Mouse (Mus musculus) stomach, postnatal 0 days (tissue): ENCODE measurements around the gene Lhfpl5. TPM values are rescaled to one million over a fixed set of nuclear protein-coding genes. Genes with fewer than 3 reads are reported as not detected.
A peak's percentile ranks its signal among the peaks of the same experiment; 100 is the strongest.

ENCODE experiments used
- ATAC-seq: fragments of 200-750 bp; cut with Nextera tagmentation; 2 replicates; pipeline ENCODE4 v1.8.0; 2017; ENCODE audit not compliant: low FRiP score, low TSS enrichment
- DNase-seq: peaks from one replicate; pipeline ENCODE4 v3.0.0-alpha.2; 2016; ENCODE audit warnings: low spot score
- H3K27ac ChIP-seq: fragments of 300-500 bp; sonication (generic); replicated peaks from 2 replicates; pipeline ENCODE4 v1.5.1; 2014; ENCODE audit warnings: mild to moderate bottlenecking, control low read depth
- H3K27me3 ChIP-seq: fragments of 300-500 bp; sonication (generic); 2 replicates; pipeline ENCODE4 v1.6.1; 2014; ENCODE audit warnings: low read length; ENCODE audit not compliant: control insufficient read depth, insufficient read depth
- H3K36me3 ChIP-seq: fragments of 300-500 bp; sonication (generic); 2 replicates; pipeline ENCODE4 v1.6.1; 2014; ENCODE audit warnings: low read length, mixed read lengths; ENCODE audit not compliant: control insufficient read depth, insufficient read depth
- H3K4me1 ChIP-seq: fragments of 300-500 bp; sonication (generic); replicated peaks from 2 replicates; pipeline ENCODE4 v1.6.1; 2014; ENCODE audit warnings: antibody characterized with exemption; ENCODE audit not compliant: control insufficient read depth, insufficient read depth
- H3K4me2 ChIP-seq: fragments of 300-500 bp; sonication (generic); replicated peaks from 2 replicates; pipeline ENCODE4 v1.6.1; 2014; ENCODE audit warnings: low read depth, mild to moderate bottlenecking, control low read depth, moderate library complexity
- H3K4me3 ChIP-seq: fragments of 300-500 bp; sonication (generic); 2 replicates; pipeline ENCODE4 v1.5.1; 2014; ENCODE audit warnings: low read depth, low read length, control low read depth
- H3K9ac ChIP-seq: fragments of 300-500 bp; sonication (generic); 2 replicates; pipeline ENCODE4 v1.6.1; 2014; ENCODE audit warnings: mild to moderate bottlenecking, low read length, control low read depth, mixed read lengths
- H3K9me3 ChIP-seq: fragments of 300-500 bp; sonication (generic); 2 replicates; pipeline ENCODE4 v1.6.1; 2016; ENCODE audit warnings: low read length; ENCODE audit not compliant: control insufficient read depth
- CTCF ChIP-seq: IDR thresholded peaks from 2 replicates; pipeline ENCODE4 v1.5.1; 2016; ENCODE audit warnings: antibody characterized with exemption, low read depth, mild to moderate bottlenecking, moderate library complexity
- EP300 ChIP-seq: optimal IDR thresholded peaks from 2 replicates; pipeline ENCODE3; 2016; ENCODE audit warnings: antibody characterized with exemption
- whole genome bisulfite sequencing: fragments of 180-500 bp; shearing (Covaris S2); extraction: QIAGEN DNeasy Blood & Tissue Kit; methylation state at CpG from one replicate; pipeline ENCODE4 v1.1.7; 2014; 5-methylcytosine and 5-hydroxymethylcytosine counted together
- polyA plus RNA-seq: library from polyadenylated mRNA; unstranded; fragments of >200 nt; fragmentation: Nextera tagmentation; extraction: Ambion mirVana; gene quantifications from 2 replicates; pipeline ENCODE4 v1.2.1, GENCODE M21; 2015

Lhfpl5 gene
- polyA plus RNA-seq, 1 experiment from 2014 or later, result 0.98 TPM

DNA sequence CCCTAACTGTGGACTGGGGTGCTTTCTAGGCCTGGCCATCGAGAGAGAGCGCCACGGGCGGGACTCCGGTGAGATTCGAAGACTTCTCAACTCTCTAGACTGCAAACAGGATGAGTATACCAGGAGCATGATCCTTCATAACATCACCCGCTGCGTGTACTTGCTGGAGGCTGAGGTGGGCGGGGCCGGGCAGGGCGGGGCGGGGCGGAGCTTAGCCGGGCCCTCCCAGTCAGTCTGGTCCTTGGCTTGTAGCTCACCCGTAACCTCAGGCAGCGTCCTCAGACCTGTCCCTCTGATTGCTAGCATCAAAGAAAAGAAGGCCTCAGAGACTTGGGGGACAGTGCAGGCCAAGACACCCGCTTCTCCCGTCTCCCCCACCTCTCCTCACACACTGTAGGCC lies 43.5 kb upstream of the Lhfpl5 start:
- Histone ChIP-seq H3K36me3 (no peaks in the 10 kb centered on the region), H3K4me2 (no peak overlapping the region)
- peak; percentile 41; the same call in 1 of the 2 replicates for ATAC-seq

DNA sequence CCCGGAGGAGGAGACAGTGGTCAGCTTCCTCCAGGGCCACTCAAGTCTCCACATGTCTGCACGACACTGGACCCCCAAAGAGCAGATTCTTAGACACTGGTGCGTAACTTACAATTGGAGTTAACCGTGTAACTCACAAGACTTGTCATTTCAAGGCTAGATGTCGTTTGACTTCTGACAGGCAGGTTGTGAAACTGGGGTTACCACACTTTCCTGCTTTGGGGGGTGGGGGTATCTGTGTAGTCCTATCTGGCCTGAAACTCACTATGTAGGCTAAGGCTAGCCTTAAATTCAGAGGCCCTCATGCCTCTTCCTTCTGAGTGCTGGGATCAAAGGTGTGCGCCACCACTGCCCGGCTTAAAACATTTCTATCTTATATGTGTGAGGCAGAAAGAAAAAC lies 42.9 kb upstream of the Lhfpl5 start:
- Histone ChIP-seq H3K4me2 (no peak overlapping the region), H3K9ac (no peak overlapping the region), H3K4me1 (peaks cover 2% of the 10 kb centered on the region), H3K36me3 (no peaks in the 10 kb centered on the region), H3K27ac (no peak overlapping the region), H3K27me3 (no peaks in the 10 kb centered on the region), H3K9me3 (no peaks in the 10 kb centered on the region), H3K4me3 (no peak overlapping the region)
- TF ChIP-seq CTCF (no peak), EP300 (no peak)
- no peak for DNase-seq
- ATAC-seq, result no peak
- WGBS, result 85% methylated on average over 7 of the region's 7 CpGs

More for the DNA sequence above, 43.5 kb upstream of the Lhfpl5 start:
- peaks cover 8% of the 10 kb centered on the region for H3K4me1 ChIP-seq
- H3K27me3 ChIP-seq, result no peaks in the 10 kb centered on the region
- TF ChIP-seq EP300 (no peak), CTCF (no peak)
- H3K9me3 ChIP-seq, result no peaks in the 10 kb centered on the region
- 22% methylated on average over 18 of the region's 18 CpGs for WGBS
- no peak overlapping the region for H3K4me3 ChIP-seq
- DNase-seq, result peak; percentile 59
- H3K9ac ChIP-seq, result no peak overlapping the region
- H3K27ac ChIP-seq, result no peak overlapping the region

DNA sequence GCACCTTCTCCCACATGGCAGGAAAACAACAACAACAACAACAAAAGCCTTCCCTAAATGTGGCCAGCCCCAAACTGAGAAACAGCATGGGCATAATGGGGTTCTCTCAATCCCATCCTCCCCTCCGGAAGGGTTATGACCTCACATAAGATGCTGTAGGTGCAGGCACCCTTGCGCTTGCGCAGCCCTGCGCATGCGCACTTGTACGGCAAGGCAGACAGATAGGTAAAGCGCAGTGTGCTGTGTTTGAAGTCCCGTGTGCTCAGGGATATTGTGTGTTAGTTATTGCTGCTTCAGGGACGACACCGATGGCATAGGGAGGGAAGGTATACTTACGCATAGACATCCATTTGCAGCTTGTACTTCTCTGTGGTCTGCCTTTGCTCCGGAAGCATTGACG lies 42.1 kb upstream of the Lhfpl5 start:
- no peak for TF ChIP-seq EP300
- TF ChIP-seq CTCF, result no peak
- H3K4me2 ChIP-seq, result no peak overlapping the region
- H3K36me3 ChIP-seq, result no peaks in the 10 kb centered on the region
- H3K4me1 ChIP-seq, result no peaks in the 10 kb centered on the region
- DNase-seq (no peak), ATAC-seq (no peak)
- H3K27me3 ChIP-seq, result no peaks in the 10 kb centered on the region
- no peaks in the 10 kb centered on the region for H3K9me3 ChIP-seq
- H3K27ac ChIP-seq, result no peak overlapping the region
- H3K4me3 ChIP-seq, result no peak overlapping the region
- whole genome bisulfite sequencing, result 84% methylated on average over 13 of the region's 13 CpGs
- no peak overlapping the region for H3K9ac ChIP-seq

DNA sequence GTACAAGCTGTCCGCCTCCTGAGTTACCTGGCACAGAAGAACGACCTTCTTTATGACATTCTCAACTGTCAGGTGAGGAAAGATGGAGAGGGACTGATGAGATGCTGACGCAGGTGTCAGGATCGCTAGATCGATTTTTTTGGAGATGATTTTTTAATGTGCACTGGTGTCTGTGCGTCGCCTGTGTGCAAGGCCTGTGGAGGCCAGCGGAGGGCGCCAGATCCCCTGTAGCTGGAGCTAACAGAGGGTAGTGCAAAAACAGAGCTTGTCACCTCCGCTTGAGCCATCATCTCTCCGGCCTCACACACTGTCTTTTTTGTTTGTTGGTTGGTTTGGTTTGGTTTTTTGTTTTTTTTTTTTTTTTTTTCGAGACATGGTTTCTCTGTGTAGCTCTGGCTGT lies 37.6 kb upstream of the Lhfpl5 start:
- no peak overlapping the region for H3K4me2 ChIP-seq
- no peaks in the 10 kb centered on the region for H3K27me3 ChIP-seq
- TF ChIP-seq EP300, result no peak
- TF ChIP-seq CTCF, result peak; percentile 27; the same call in 1 of the 2 replicates
- no peak overlapping the region for H3K9ac ChIP-seq
- 49% methylated on average over 11 of the region's 12 CpGs for WGBS
- DNase-seq (no peak), ATAC-seq (no peak)
- no peaks in the 10 kb centered on the region; the same call in 1 of the 2 replicates for H3K9me3 ChIP-seq
- H3K36me3 ChIP-seq, result no peaks in the 10 kb centered on the region
- H3K4me3 ChIP-seq, result no peak overlapping the region
- H3K4me1 ChIP-seq, result no peaks in the 10 kb centered on the region
- no peak overlapping the region for H3K27ac ChIP-seq

DNA sequence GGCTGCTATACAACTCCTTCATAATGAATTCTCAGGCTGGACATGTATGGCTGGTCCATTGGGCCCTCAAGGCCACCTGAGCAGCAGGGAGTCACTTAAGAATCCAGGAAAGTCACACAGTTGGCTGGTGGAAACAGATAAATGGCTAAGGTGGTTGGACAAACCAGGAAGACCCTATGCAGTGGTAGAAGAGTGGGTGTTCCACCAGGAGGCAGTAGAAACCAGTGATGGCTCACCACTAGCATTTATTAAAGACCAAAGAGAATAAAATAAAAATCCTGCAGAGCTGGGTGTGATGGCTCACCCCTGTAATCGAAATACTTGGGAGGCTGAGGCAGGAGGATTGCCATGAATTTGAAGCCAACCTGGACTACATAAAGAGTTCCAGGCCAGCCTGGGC lies 28.5 kb upstream of the Lhfpl5 start:
- TF ChIP-seq EP300 (no peak), CTCF (peak; percentile 10; the same call in 1 of the 2 replicates)
- DNase-seq (no peak), ATAC-seq (no peak)
- WGBS, result 87% methylated on average over 1 of the region's 1 CpGs
- no peak overlapping the region for H3K4me3 ChIP-seq
- H3K9ac ChIP-seq, result no peak overlapping the region
- no peak overlapping the region for H3K4me2 ChIP-seq
- no peaks in the 10 kb centered on the region for H3K4me1 ChIP-seq
- H3K36me3 ChIP-seq, result no peaks in the 10 kb centered on the region
- H3K27me3 ChIP-seq, result no peaks in the 10 kb centered on the region
- H3K9me3 ChIP-seq, result no peaks in the 10 kb centered on the region
- H3K27ac ChIP-seq, result no peak overlapping the region

DNA sequence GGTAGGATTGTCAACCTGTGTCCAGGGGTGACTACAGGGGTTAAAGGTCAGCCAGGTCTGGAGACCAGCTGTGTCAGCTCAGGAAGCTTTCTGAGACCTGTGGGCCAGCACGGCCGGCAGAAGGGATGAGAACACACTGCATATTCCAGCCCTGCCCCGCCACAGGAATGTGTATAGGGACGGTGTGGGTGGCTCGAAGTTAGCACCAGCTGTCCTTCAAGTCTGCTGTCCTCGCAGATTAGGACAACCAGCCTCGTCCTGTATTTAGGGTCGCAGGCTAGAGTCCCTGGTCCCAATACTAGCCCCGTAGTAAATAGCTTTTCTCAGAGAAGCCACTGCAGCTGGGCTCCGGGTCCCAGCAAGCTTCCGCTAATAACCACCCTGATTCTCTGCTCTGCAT lies 26.9 kb upstream of the Lhfpl5 start:
- no peaks in the 10 kb centered on the region for H3K36me3 ChIP-seq
- no peaks in the 10 kb centered on the region for H3K27me3 ChIP-seq
- H3K9ac ChIP-seq, result no peak overlapping the region
- ATAC-seq, result no peak
- no peaks in the 10 kb centered on the region for H3K9me3 ChIP-seq
- WGBS, result 63% methylated on average over 11 of the region's 11 CpGs
- TF ChIP-seq CTCF (no peak), EP300 (no peak)
- no peak overlapping the region for H3K4me3 ChIP-seq
- H3K4me2 ChIP-seq, result no peak overlapping the region
- no peak for DNase-seq
- no peaks in the 10 kb centered on the region for H3K4me1 ChIP-seq
- H3K27ac ChIP-seq, result no peak overlapping the region
